Mouse (Mus musculus) ES-E14 (cell line): Measurements from ENCODE around the gene Ppan. TPM values are rescaled to one million over a fixed set of nuclear protein-coding genes. Genes with fewer than 3 reads are reported as not detected.

ENCODE experiments used
- DNase-seq: peaks from one replicate; pipeline ENCODE4 v3.0.0-alpha.2; 2013; ENCODE audit warnings: low read depth, low spot score
- H3K27ac ChIP-seq: 2 replicates; pipeline ENCODE4 v1.5.1; 2012; ENCODE audit warnings: low read depth, mild to moderate bottlenecking, low read length, moderate library complexity, mixed read lengths; ENCODE audit not compliant: poor library complexity, insufficient read depth, severe bottlenecking
- H3K36me3 ChIP-seq: 2 replicates; pipeline ENCODE4 v1.6.1; 2012; ENCODE audit warnings: mild to moderate bottlenecking, low read length, moderate library complexity, mixed read lengths; ENCODE audit not compliant: control insufficient read depth, poor library complexity, insufficient read depth, severe bottlenecking
- H3K4me1 ChIP-seq, 2 experiments: fragments of 150-350 bp in 1 of 2; sonication (generic) in 1 of 2; 2 replicates each; pipeline ENCODE4 v1.6.1; 2012; ENCODE audit warnings: low read length in 2 of 2, mild to moderate bottlenecking in 1 of 2, mixed read lengths in 1 of 2; ENCODE audit not compliant: control insufficient read depth in 2 of 2, insufficient read depth in 2 of 2, poor library complexity in 1 of 2
- H3K4me3 ChIP-seq, 2 experiments: fragments of 150-350 bp in 1 of 2; sonication (generic) in 1 of 2; 2 replicates each; pipeline ENCODE4 v1.5.1; 2012; ENCODE audit warnings: low read length in 2 of 2, low read depth in 1 of 2, mild to moderate bottlenecking in 1 of 2, mixed read lengths in 1 of 2; ENCODE audit not compliant: insufficient read depth in 1 of 2, poor library complexity in 1 of 2, severe bottlenecking in 1 of 2
- H3K9ac ChIP-seq: 2 replicates; pipeline ENCODE4 v1.6.1; 2012; ENCODE audit warnings: low read depth, mild to moderate bottlenecking, low read length, mixed read lengths; ENCODE audit not compliant: poor library complexity, insufficient read depth, severe bottlenecking
- H3K9me3 ChIP-seq: fragments of 150-350 bp; sonication (generic); 2 replicates; pipeline ENCODE4 v1.6.1; 2012; ENCODE audit warnings: low read depth, mild to moderate bottlenecking, low read length; ENCODE audit not compliant: control insufficient read depth, insufficient read depth
- CHD2 ChIP-seq: IDR thresholded peaks from 2 replicates; pipeline ENCODE4 v1.6.1; 2014; ENCODE audit warnings: mild to moderate bottlenecking, low read depth, low read length, inconsistent platforms
- HCFC1 ChIP-seq: IDR thresholded peaks from 2 replicates; pipeline ENCODE4 v1.6.1; 2012; ENCODE audit warnings: low read length, inconsistent platforms, borderline replicate concordance; ENCODE audit not compliant: insufficient read depth
- MAFK ChIP-seq: IDR thresholded peaks from 2 replicates; pipeline ENCODE4 v1.6.1; 2014; ENCODE audit warnings: mild to moderate bottlenecking, low read depth, low read length, inconsistent platforms; ENCODE audit not compliant: insufficient read depth
- ZC3H11A ChIP-seq: IDR thresholded peaks from 2 replicates; pipeline ENCODE4 v1.6.1; 2012; ENCODE audit warnings: low read depth, mild to moderate bottlenecking, inconsistent platforms, low read length, borderline replicate concordance
- ZNF384 ChIP-seq: IDR thresholded peaks from 2 replicates; pipeline ENCODE4 v1.6.1; 2012; ENCODE audit warnings: low read depth, low read length, inconsistent platforms
- in situ Hi-C, 2 experiments: fragments of 600-800 bp; cut with MboI; formaldehyde crosslinking; loops; one replicate each; pipeline ENCODE4 v1.15.1; 2025; ENCODE audit warnings: low sequenced_read_pairs in 2 of 2, inconsistent platforms in 1 of 2; ENCODE audit not compliant: unreplicated experiment in 2 of 2
- total RNA-seq: library from RNA; depleted of rRNA; stranded (reverse); fragments of 300-350 nt; gene quantifications from 2 replicates; pipeline ENCODE4 v1.2.3, GENCODE M21; 2012

The Ppan gene
- total RNA-seq, 1 experiment: 179 TPM

- H3K9me3 ChIP-seq: no peaks in the 10 kb centered on the region
- H3K36me3 ChIP-seq: peaks cover 27% of the 10 kb centered on the region
- peaks cover 0 to 6% of the 10 kb centered on the region in 2 experiments; a peak in 2 of 4 replicates for H3K4me1 ChIP-seq
- in situ Hi-C loops: no loop called here
- H3K9ac ChIP-seq: no peak overlapping the region
- no peak overlapping the region for H3K27ac ChIP-seq
- H3K4me3 ChIP-seq: no peak overlapping the region
- no peak for DNase-seq
- no peak for TF ChIP-seq ZC3H11A
- TF ChIP-seq ZNF384: no peak
- no peak for TF ChIP-seq HCFC1
- TF ChIP-seq CHD2: no peak
- no peak for TF ChIP-seq MAFK
These were observed 14.5 kb upstream of the Ppan start for GRCm38 (mm10) chr9:20873521-20873920.

- no peak for TF ChIP-seq ZNF384
- TF ChIP-seq ZC3H11A: peak; percentile 70; the same call in 1 of the 2 replicates
- TF ChIP-seq CHD2: no peak
- H3K4me3 ChIP-seq: no peak overlapping the region
- no peaks in the 10 kb centered on the region for H3K9me3 ChIP-seq
- peaks cover 0 to 8% of the 10 kb centered on the region in 2 experiments; a peak in 2 of 4 replicates for H3K4me1 ChIP-seq
- no peak overlapping the region for H3K27ac ChIP-seq
- DNase-seq: no peak
- H3K36me3 ChIP-seq: peaks cover 26% of the 10 kb centered on the region
- H3K9ac ChIP-seq: no peak overlapping the region
- in situ Hi-C loops: no loop called here
These were observed 12.8 kb upstream of the Ppan start for GRCm38 (mm10) chr9:20875021-20875790.

GRCm38 (mm10) chr9:20876318-20877117 lies 11.5 kb upstream of the Ppan start:
- TF ChIP-seq ZNF384 (no peak), CHD2 (no peak), HCFC1 (no peak)
- Histone ChIP-seq H3K4me3 (no peak overlapping the region), H3K4me1 (peaks cover 0 to 8% of the 10 kb centered on the region in 2 experiments; a peak in 2 of 4 replicates), H3K9ac (peak overlapping the region; percentile 21; the same call in 1 of the 2 replicates), H3K36me3 (peaks cover 17% of the 10 kb centered on the region; the same call in 1 of the 2 replicates), H3K9me3 (no peaks in the 10 kb centered on the region), H3K27ac (no peak overlapping the region)
- in situ Hi-C loops: no loop called here
- DNase-seq: no peak

GRCm38 (mm10) chr9:20877118-20878040 lies 10.6 kb upstream of the Ppan start:
- H3K4me1 ChIP-seq: peaks cover 0 to 8% of the 10 kb centered on the region in 2 experiments; a peak in 2 of 4 replicates
- no peak overlapping the region; the same call in 1 of the 2 replicates for H3K27ac ChIP-seq
- H3K9ac ChIP-seq: peak overlapping the region; percentile 46; the same call in 1 of the 2 replicates
- peak overlapping the region; percentile 12 to 51; a peak in 3 of 4 replicates for H3K4me3 ChIP-seq
- no peaks in the 10 kb centered on the region for H3K9me3 ChIP-seq
- in situ Hi-C loops: no loop called here
- no peak for DNase-seq
- TF ChIP-seq CHD2 (no peak), HCFC1 (no peak), MAFK (peak; percentile 88), ZC3H11A (no peak), ZNF384 (0 out of 2 replicates have a peak, but pooled peaks have one; percentile 16)
- peaks cover 14% of the 10 kb centered on the region; the same call in 1 of the 2 replicates for H3K36me3 ChIP-seq
